Mouse (Mus musculus) spleen, adult 12 weeks (tissue): ENCODE measurements around the gene A430089I19Rik.
"Not testable (repeated sequence)": the region's sequence is repeated elsewhere in the genome, so short reads cannot be mapped to it uniquely, and the experiment has no call there.

ENCODE experiments used
- DNase-seq: peaks from one replicate; pipeline ENCODE4 v3.0.0; 2022; ENCODE audit warnings: low spot score

The A430089I19Rik gene

DNA sequence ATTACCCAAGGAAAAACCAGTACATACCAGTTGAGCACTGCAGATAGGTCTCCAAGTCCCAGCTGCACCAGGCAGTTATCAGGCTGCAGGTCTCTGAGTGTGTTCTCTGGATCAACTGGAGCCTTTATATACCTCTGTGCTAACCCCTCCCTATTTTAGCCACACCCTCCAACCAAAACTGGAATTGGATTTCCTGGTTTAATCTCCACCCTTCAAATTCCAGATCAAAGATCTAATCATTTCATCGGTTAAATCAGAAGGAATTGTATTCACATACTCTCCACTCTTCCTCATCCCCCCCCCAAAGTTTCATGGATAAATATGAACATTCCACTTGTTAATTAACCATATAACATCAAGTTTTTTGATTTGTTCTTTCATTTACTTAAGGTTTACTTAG lies at the start of gene A430089I19Rik:
Gene A430089I19Rik, minus strand, starts transcription at position 101 of the 400 bp plus-strand sequence.
- DNase-seq = not testable (repeated sequence)

DNA sequence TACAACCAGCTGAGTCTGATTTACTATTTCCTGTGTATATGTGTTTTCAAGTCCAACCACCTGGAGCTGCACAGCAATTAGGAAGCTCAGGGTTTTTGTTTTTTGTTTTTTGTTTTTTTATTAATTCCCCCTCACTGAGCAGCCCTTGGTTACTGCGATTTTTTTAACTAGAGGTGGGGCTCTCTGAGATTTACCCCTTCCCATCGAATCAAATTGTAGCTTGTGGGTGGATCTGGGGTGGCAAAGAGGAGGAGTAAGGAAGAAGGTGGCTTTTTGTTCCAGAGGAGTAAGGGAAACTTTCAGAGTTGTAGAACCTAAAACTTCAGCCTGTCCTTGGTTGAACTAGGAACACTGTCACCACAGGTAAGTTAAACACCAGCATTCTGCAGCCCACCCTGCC lies 32.9 kb upstream of the A430089I19Rik start, which contains the start of gene AA792892:
Gene AA792892, plus strand, starts transcription at position 301 of the 400 bp plus-strand sequence.
- DNase-seq = not testable (repeated sequence)

DNA sequence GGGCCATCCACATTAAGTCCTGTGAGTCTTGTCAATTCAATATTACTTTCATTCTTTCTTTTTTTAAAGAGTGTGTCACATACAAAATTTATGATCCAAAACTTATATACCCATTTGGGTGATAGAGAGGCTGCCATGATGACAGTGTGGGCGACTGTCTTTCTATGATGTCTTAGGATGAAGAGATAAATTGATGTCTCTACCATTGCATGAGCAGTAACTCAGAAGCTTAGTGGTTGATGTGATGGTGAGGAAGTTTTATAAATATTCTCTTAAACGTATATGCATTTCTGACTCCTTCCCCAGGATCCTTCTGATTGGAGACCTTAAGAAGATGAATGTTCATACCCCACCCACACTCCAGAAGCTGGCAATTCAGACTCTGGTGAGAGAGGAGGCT lies 7.5 kb upstream of the A430089I19Rik start, which contains the start of gene Gm6502:
Gene Gm6502, plus strand, starts transcription at position 301 of the 400 bp plus-strand sequence.
- not testable (repeated sequence) for DNase-seq
